Mouse (Mus musculus) A20 (cell line): ENCODE results near the gene Npff.

Source experiments
- DNase-seq: peaks from one replicate; pipeline ENCODE4 v3.0.0-alpha.2; 2011; ENCODE audit warnings: low read depth, low spot score

Gene Npff

GRCm38 (mm10) chr15:102505073-102505769 lies 19.5 kb downstream of the Npff start:
- DNase-seq: no peak

GRCm38 (mm10) chr15:102503924-102504782 lies 20.6 kb downstream of the Npff start:
- no peak for DNase-seq

- DNase-seq: no peak
Observed at GRCm38 (mm10) chr15:102503447-102503846, 21.3 kb downstream of the Npff start, which contains the start of gene Gm10337. TSS of gene Gm10337 (plus strand) at chr15:102503722.

GRCm38 (mm10) chr15:102502254-102502840 lies 22.4 kb downstream of the Npff start:
- no peak for DNase-seq

- no peak for DNase-seq
Observed at GRCm38 (mm10) chr15:102501084-102501814, 23.5 kb downstream of the Npff start.

- DNase-seq: no peak
Observed at GRCm38 (mm10) chr15:102500479-102500878, 24.3 kb downstream of the Npff start.

- DNase-seq: no peak
Observed at GRCm38 (mm10) chr15:102499851-102500250, 24.9 kb downstream of the Npff start.

- DNase-seq: peak; percentile 44
Observed at GRCm38 (mm10) chr15:102499370-102499769, 25.4 kb downstream of the Npff start.

GRCm38 (mm10) chr15:102498322-102498721 lies 26.4 kb downstream of the Npff start:
- DNase-seq: no peak

- DNase-seq: no peak
Observed at GRCm38 (mm10) chr15:102487664-102488063, 37.1 kb downstream of the Npff start.

GRCm38 (mm10) chr15:102485853-102486252 lies 38.9 kb downstream of the Npff start:
- no peak for DNase-seq

- DNase-seq: no peak
Observed at GRCm38 (mm10) chr15:102483136-102483535, 41.6 kb downstream of the Npff start.

GRCm38 (mm10) chr15:102474520-102474919 lies 50.2 kb downstream of the Npff start:
- DNase-seq: no peak
